Mouse (Mus musculus) heart, embryonic 14.5 days (tissue): ENCODE results near the gene Adck2. TPM values are rescaled to one million over a fixed set of nuclear protein-coding genes. Genes with fewer than 3 reads are reported as not detected.

Experiments used
- ATAC-seq: fragments of 200-750 bp; cut with Nextera tagmentation; 2 replicates; pipeline ENCODE4 v1.8.0; 2017; ENCODE audit warnings: low read depth, moderate TSS enrichment; ENCODE audit not compliant: insufficient number of reproducible peaks, insufficient read depth, low FRiP score
- H3K27ac ChIP-seq, 2 experiments: fragments of 200-500 bp in 1 of 2; fragments of 300-500 bp in 1 of 2; sonication (generic) in 1 of 2; replicated peaks in 1 of 2; 2 replicates each; pipeline ENCODE4 v1.5.1; 2012 to 2014; ENCODE audit warnings: low read depth in 2 of 2, low read length in 2 of 2, control low read depth in 1 of 2, mild to moderate bottlenecking in 1 of 2, mixed read lengths in 1 of 2; ENCODE audit not compliant: control insufficient read depth in 1 of 2, insufficient read depth in 1 of 2
- H3K27me3 ChIP-seq: fragments of 300-500 bp; sonication (generic); 2 replicates; pipeline ENCODE4 v1.6.1; 2014; ENCODE audit warnings: mild to moderate bottlenecking, low read length, control low read depth; ENCODE audit not compliant: control insufficient read depth, insufficient read depth
- H3K36me3 ChIP-seq: fragments of 300-500 bp; sonication (generic); 2 replicates; pipeline ENCODE4 v1.6.1; 2014; ENCODE audit warnings: mild to moderate bottlenecking, control low read depth, low read length, mixed read lengths; ENCODE audit not compliant: control insufficient read depth, insufficient read depth
- H3K4me1 ChIP-seq, 2 experiments: fragments of 200-500 bp in 1 of 2; fragments of 300-500 bp in 1 of 2; sonication (generic) in 1 of 2; 2 replicates each; pipeline ENCODE4 v1.6.1; 2012 to 2014; ENCODE audit warnings: low read length in 2 of 2, control low read depth in 1 of 2, mixed read lengths in 1 of 2; ENCODE audit not compliant: control insufficient read depth in 2 of 2, insufficient read depth in 2 of 2
- H3K4me2 ChIP-seq: fragments of 300-500 bp; sonication (generic); 2 replicates; pipeline ENCODE4 v1.6.1; 2014; ENCODE audit warnings: mild to moderate bottlenecking, low read length
- H3K4me3 ChIP-seq, 2 experiments: fragments of 200-500 bp in 1 of 2; fragments of 300-500 bp in 1 of 2; sonication (generic) in 1 of 2; 2 replicates each; pipeline ENCODE4 v1.5.1; 2012 to 2014; ENCODE audit warnings: low read length in 2 of 2, mild to moderate bottlenecking in 2 of 2, control low read depth in 1 of 2, low read depth in 1 of 2, moderate library complexity in 1 of 2; ENCODE audit not compliant: control insufficient read depth in 1 of 2, insufficient read depth in 1 of 2
- H3K9ac ChIP-seq: fragments of 300-500 bp; sonication (generic); 2 replicates; pipeline ENCODE4 v1.6.1; 2014; ENCODE audit warnings: mild to moderate bottlenecking, low read length
- H3K9me3 ChIP-seq: fragments of 300-500 bp; sonication (generic); 2 replicates; pipeline ENCODE4 v1.6.1; 2016; ENCODE audit warnings: low read length, control low read depth; ENCODE audit not compliant: control insufficient read depth
- whole genome bisulfite sequencing: fragments of 180-500 bp; shearing (Covaris S2); extraction: QIAGEN DNeasy Blood & Tissue Kit; methylation state at CpG from one replicate; pipeline ENCODE4 v1.1.7; 2014; 5-methylcytosine and 5-hydroxymethylcytosine counted together
- polyA plus RNA-seq: library from polyadenylated mRNA; unstranded; fragments of >200 nt; fragmentation: Nextera tagmentation; extraction: Ambion mirVana; gene quantifications from 2 replicates; pipeline ENCODE4 v1.2.1, GENCODE M21; 2014

Adck2 gene
- polyA plus RNA-seq, 1 experiment from 2014 or later, result 16.1 TPM

- Histone ChIP-seq H3K27me3 (no peaks in the 10 kb centered on the region), H3K4me2 (peak overlapping the region; percentile 61), H3K9me3 (no peaks in the 10 kb centered on the region), H3K36me3 (no peaks in the 10 kb centered on the region), H3K4me3 (peak overlapping the region; percentile 25 to 37), H3K27ac (no peak overlapping the region), H3K9ac (peak overlapping the region; percentile 44; the same call in 1 of the 2 replicates), H3K4me1 (peaks cover 10 to 15% of the 10 kb centered on the region in 2 experiments)
- 11% methylated on average over 23 of the region's 23 CpGs for WGBS
- ATAC-seq, result peak; percentile 13; the same call in 1 of the 2 replicates
These were observed 11.3 kb upstream of the Adck2 start for GRCm38 (mm10) chr6:39562166-39563015.

DNA sequence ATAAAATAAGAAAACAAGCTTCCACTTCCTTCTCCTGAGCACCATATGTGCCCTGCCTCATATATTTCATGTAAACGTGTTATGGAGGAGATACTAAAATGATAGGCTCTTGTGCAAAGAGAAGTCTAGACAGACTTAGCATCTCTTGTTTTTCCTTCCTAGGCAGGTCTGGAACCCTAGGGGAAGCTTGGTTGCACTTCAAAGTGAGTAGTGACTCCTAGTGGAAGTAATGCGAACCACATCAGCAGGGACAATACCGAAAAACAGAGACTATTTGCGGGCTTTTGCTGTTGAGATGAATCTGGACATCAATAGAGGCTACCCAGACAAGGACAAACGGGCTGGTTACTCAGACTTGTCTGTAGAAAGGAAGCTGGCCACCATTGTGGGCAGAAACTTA lies 6.1 kb upstream of the Adck2 start:
- Histone ChIP-seq H3K4me2 (no peak overlapping the region), H3K4me3 (no peak overlapping the region), H3K36me3 (no peaks in the 10 kb centered on the region), H3K9ac (no peak overlapping the region), H3K27ac (no peak overlapping the region), H3K9me3 (no peaks in the 10 kb centered on the region), H3K27me3 (no peaks in the 10 kb centered on the region), H3K4me1 (peaks cover 0 to 2% of the 10 kb centered on the region in 2 experiments; a peak in 1 of 4 replicates)
- WGBS, result 17% methylated on average over 5 of the region's 5 CpGs
- ATAC-seq, result no peak

- H3K36me3 ChIP-seq, result no peaks in the 10 kb centered on the region
- no peaks in the 10 kb centered on the region for H3K9me3 ChIP-seq
- H3K4me1 ChIP-seq, result peaks cover 9 to 14% of the 10 kb centered on the region in 2 experiments
- H3K27me3 ChIP-seq, result no peaks in the 10 kb centered on the region
- H3K4me2 ChIP-seq, result no peak overlapping the region
- 58% methylated on average over 3 of the region's 3 CpGs for WGBS
- H3K9ac ChIP-seq, result no peak overlapping the region
- ATAC-seq, result no peak
- no peak overlapping the region for H3K27ac ChIP-seq
- no peak overlapping the region for H3K4me3 ChIP-seq
These were observed 3.2 kb upstream of the Adck2 start for GRCm38 (mm10) chr6:39570426-39570825.

- WGBS, result 22% methylated on average over 10 of the region's 10 CpGs
- Histone ChIP-seq H3K9ac (peak overlapping the region; percentile 86), H3K36me3 (peaks cover 32% of the 10 kb centered on the region), H3K9me3 (no peaks in the 10 kb centered on the region), H3K4me2 (peak overlapping the region; percentile 90), H3K27me3 (no peaks in the 10 kb centered on the region), H3K4me1 (peaks cover 9 to 14% of the 10 kb centered on the region in 2 experiments), H3K27ac (peak overlapping the region; percentile 90 to 94), H3K4me3 (peak overlapping the region; percentile 84 to 89)
- ATAC-seq, result no peak
These were observed 839 bp downstream of the Adck2 start for GRCm38 (mm10) chr6:39574555-39574869.

GRCm38 (mm10) chr6:39574951-39575350 lies 1.3 kb downstream of the Adck2 start:
- Histone ChIP-seq H3K27me3 (no peaks in the 10 kb centered on the region), H3K36me3 (peaks cover 37% of the 10 kb centered on the region), H3K4me2 (peak overlapping the region; percentile 90), H3K4me1 (peaks cover 9 to 14% of the 10 kb centered on the region in 2 experiments), H3K9ac (peak overlapping the region; percentile 86), H3K4me3 (peak overlapping the region; percentile 84 to 89), H3K9me3 (no peaks in the 10 kb centered on the region), H3K27ac (peak overlapping the region in 1 of 2 experiments; percentile 94; a peak in 3 of 4 replicates)
- 64% methylated on average over 7 of the region's 7 CpGs for WGBS
- ATAC-seq, result no peak

DNA sequence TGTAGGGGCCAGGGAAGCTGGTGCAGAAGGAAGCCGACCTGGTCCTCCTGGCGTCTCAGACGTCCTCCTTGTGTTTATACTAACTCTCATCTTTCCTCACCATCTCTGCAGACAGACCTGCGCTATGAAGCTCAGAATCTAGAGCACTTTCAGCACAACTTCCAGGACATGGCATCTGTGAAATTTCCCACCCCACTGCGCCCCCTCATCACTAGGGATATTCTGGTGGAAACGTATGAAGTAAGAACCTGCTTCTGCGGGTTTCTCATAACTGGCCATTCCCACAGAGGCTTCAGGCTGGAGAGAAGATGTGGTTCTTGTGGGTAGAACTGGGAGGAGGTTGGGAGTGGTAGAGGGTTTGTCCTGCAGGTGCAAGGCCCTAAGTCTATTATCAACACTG lies 5.9 kb downstream of the Adck2 start:
- Histone ChIP-seq H3K4me1 (peaks cover 4 to 5% of the 10 kb centered on the region in 2 experiments), H3K4me2 (no peak overlapping the region), H3K4me3 (no peak overlapping the region), H3K9ac (no peak overlapping the region), H3K36me3 (peaks cover 73% of the 10 kb centered on the region), H3K27ac (no peak overlapping the region), H3K27me3 (no peaks in the 10 kb centered on the region), H3K9me3 (no peaks in the 10 kb centered on the region)
- WGBS, result 84% methylated on average over 7 of the region's 7 CpGs
- no peak for ATAC-seq

DNA sequence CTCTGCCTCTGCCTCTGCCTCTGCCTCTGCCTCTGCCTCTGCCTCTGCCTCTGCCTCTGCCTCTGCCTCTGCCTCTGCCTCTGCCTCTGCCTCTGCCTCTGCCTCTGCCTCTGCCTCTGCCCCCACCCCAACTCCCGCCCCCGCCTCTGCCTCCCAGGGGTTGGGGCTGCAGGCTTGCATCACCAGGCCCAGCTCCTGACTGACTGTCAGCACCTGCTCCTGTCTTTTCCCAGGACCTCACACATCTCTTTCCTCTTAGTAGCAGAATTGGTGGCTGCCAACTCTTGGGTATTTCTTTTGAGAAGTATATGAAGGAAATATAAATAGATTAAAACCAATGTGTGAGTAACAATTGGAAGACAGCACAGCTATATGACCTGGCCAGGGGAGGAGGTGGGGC lies 6.9 kb downstream of the Adck2 start:
- WGBS, result 61% methylated on average over 2 of the region's 2 CpGs
- H3K36me3 ChIP-seq, result peaks cover 81% of the 10 kb centered on the region

More for the DNA sequence above, 6.9 kb downstream of the Adck2 start:
- no peak overlapping the region for H3K9ac ChIP-seq
- ATAC-seq, result no peak
- no peaks in the 10 kb centered on the region for H3K27me3 ChIP-seq
- H3K4me1 ChIP-seq, result no peaks in the 10 kb centered on the region
- H3K9me3 ChIP-seq, result no peaks in the 10 kb centered on the region
- H3K27ac ChIP-seq, result no peak overlapping the region
- H3K4me3 ChIP-seq, result no peak overlapping the region
- H3K4me2 ChIP-seq, result no peak overlapping the region
